Mouse (Mus musculus) thymus, adult 2 months (tissue): ENCODE measurements around the gene Slk.
A peak's percentile ranks its signal among the peaks of the same experiment; 100 is the strongest.

Experiments used
- CTCF ChIP-seq: fragments of 200-500 bp; IDR thresholded peaks from 2 replicates; pipeline ENCODE4 v1.5.1; 2012; ENCODE audit warnings: mild to moderate bottlenecking, control low read depth, low read length, moderate library complexity, borderline replicate concordance; ENCODE audit not compliant: control insufficient read depth, poor library complexity, insufficient read depth; ENCODE audit errors: extremely low read depth
- POLR2A ChIP-seq: fragments of 200-500 bp; IDR thresholded peaks from 2 replicates; pipeline ENCODE4 v1.6.1; 2012; ENCODE audit warnings: mild to moderate bottlenecking, low read length, control low read depth, moderate library complexity; ENCODE audit not compliant: control insufficient read depth, poor library complexity, insufficient read depth; ENCODE audit errors: extremely low read depth

GRCm38 (mm10) chr19:47674419-47674818 is 94.9 kb downstream of the Slk start:
- TF ChIP-seq CTCF = peak; percentile 53; the same call in 1 of the 2 replicates
- TF ChIP-seq POLR2A = no peak
